Mouse (Mus musculus) layer of hippocampus, adult 11-12 months (tissue): ENCODE measurements around the gene Chst3.
"Not testable (repeated sequence)": the region's sequence is repeated elsewhere in the genome, so short reads cannot be mapped to it uniquely, and the experiment has no call there.

Source experiments
- DNase-seq: peaks from one replicate; pipeline ENCODE4 v3.0.0; 2022; ENCODE audit warnings: low spot score

Chst3 gene

DNA sequence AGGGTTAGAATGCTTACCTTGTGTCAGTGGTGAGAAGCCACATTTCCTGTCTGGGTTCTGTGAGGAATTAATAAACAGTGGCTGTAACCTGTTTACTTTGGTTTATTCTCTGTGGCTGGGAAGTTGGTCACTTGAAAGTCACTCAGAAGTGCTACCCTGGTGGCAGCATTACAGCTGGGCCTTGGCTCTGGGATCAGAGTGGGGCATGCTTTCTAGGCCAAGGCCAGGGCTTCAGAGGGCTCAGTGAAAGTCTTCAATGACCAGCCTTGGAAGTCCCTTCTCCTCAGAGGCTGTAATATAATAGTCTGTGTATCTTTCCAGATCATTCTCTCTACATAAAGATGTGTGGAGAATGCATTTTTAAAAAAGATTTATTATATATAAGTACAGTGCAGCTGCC, 63.0 kb downstream of the Chst3 start:
- DNase-seq, result no peak

GRCm38 (mm10) chr10:60151107-60151663, 67.9 kb downstream of the Chst3 start:
- DNase-seq, result no peak

- DNase-seq, result peak; percentile 75
Observed at GRCm38 (mm10) chr10:60148087-60148486, 71.0 kb downstream of the Chst3 start.

DNA sequence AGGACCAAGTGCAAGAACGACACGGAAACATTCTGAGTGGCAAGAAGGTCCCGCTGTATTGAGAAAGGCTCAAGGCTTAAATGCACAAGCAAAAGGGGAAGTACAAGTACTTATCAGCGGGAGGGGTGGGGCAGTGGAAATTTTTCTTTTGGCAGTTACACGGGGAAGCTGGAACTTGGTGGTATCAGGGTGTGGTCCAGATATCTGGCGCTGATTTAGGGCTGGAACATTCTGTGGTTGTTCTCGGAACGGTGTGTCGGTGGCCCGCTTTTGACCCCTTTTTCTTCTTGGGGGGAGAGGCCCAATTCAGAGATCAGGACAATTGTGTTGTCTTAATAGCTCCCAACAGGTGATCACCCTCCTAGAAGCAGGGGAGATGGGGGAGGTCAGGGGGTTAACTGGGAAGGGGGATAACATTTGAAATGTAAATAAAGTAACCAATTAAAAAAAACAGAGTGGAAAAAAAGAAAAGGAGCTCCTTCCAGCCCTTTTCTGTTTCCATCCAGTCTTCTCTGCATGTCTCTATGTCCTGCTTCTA, 71.5 kb downstream of the Chst3 start:
- not testable (repeated sequence) for DNase-seq

GRCm38 (mm10) chr10:60141656-60142160, 77.4 kb downstream of the Chst3 start:
- no peak for DNase-seq

DNA sequence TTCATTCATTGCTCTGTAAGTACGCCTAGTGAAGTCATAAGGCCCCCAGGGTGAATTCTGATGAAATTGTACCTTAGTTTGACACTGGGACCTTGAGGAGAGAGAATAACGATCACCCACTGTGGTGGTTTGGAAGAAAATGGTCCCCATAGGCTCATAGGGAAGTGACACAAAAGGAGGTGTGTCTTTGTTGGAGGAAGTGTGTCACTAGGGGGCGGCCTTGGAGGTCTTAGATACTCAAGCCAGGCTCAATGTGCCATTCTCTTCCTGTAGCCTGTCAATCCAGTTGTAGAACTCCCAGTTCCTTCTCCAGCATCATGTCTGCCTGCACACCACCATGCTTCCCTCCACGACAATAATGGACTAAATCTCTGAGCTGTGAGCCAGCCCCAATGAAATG, 78.3 kb downstream of the Chst3 start:
- no peak for DNase-seq

GRCm38 (mm10) chr10:60138680-60139079, 80.4 kb downstream of the Chst3 start:
- no peak for DNase-seq

DNA sequence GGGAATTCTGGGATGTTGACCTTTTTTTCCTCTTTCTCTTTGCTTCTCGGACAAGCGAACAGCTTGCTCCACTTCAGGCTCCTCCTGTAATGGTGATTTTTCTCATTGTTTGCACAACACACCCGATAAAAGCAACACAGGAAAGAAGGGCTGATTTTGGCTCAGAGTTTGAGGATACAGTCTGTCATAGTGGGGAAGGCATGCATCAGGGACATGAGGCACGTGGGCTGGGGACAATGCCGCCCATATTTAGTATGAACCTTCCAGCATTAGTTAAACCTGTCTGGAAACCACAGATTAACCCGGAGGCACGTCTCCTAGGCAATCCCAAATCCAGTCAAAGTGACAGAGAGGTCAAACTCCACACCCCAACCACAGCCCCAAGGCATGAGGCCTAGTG, 82.1 kb downstream of the Chst3 start:
- no peak for DNase-seq

DNA sequence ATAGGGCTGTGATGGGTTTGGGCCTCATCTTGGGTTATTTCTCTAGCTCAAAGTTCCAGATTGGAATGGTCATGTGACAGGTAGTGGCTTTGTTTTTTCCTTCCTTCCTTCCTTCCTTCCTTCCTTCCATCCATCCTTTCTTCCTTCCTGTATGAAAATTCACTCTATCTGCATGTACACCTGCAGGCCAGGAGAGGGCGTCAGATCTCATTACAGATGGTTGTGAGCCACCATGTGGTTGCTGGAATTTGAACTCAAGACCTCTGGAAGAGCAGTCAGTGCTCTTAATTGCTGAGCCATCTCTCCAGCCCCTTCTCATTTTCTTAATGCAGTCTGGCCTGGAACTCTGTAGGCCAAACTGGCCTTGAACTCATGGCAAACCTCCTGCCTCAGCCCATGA, 83.0 kb downstream of the Chst3 start:
- not testable (repeated sequence) for DNase-seq

DNA sequence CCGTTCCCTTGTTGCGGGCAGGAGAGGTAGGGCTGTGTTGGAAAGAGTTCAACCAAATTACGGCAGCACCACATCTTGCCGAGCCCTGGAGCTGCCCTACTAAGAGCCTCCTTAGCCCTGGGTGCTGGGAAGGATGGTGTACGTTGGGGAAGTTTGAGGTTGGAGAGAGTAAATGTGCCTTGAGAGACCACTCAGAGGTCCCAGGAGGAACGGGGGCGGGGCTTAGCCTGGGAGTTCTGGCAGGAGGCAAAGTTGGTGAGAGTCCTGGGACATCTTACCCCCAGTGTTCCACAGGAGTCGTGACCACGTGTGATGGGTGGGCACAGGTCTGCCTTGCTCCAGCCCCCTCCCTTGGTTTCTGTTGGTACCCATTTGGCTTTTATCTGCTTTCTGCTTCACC, 84.9 kb downstream of the Chst3 start:
- DNase-seq, result no peak

DNA sequence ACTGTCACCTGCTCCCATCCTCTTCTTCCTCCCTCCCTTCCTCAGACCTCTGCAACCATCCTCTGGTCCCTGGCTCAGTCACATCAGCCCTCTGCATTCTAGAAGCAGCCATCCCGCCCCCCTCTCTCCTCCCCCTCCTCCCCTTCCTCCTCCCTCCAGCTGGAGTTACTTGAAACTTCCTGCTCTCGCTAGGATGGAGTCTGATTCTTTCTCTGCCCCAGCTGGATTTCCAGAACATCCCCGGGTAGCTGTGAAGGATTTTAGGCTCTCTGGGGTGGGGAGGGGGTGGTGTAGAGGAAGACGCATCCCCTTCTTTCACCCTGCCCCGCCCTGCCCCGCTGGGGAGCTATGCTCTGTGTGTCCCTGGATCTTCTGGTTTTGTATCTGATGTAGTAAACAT, 85.6 kb downstream of the Chst3 start:
- DNase-seq, result no peak
